Comparison of ENCODE assay signal across 8 mouse cellular contexts in the genomic region with DNA sequence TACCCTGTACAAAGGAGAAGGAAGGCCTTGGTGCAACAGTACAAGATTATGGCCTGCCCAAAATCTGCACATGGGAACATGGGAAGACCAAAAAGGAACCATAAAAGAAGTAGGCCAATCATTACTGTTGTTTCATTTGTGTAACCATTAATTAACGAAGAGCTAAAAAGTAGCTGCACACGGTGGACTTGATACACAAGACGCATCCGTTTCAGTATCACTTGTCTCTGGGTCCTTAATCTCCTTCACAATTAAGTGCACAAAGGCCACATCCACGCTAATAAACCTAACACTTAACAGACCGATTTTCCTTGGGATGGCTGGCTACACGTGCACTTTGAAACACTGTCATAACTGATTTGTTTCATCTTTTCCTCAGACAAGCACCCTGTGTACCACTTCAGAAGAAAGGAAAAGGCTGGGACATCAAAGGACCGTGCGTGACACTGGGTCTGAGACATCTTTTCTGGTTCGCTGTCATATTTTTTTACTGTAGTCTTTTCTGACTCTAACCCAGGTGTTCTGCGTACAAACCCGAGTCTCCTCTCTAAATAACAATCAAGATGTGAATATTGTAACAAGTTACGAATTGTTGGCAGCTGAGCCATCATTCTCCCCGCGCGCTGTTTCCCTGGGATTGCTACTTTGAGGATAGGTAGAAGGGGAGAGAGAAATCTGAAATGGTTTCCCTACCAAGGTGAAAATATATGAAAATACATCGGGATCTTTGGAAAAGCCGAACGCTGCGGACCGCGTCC. TPM values are rescaled to one million over a fixed set of nuclear protein-coding genes. Genes with fewer than 3 reads are reported as not detected.
A peak's percentile ranks its signal among the peaks of the same experiment; 100 is the strongest.
DNase-seq lines count a peak whose midpoint lies in the region; ATAC-seq and TF ChIP-seq lines count a peak whose summit lies in the region.

No protein-coding gene starts in this region.

- H3K4me3 ChIP-seq in heart, embryonic 16.5 days (ENCODE audit: low read length), result peak overlapping the region; percentile 90
- peak overlapping the region; percentile 91 for H3K4me3 ChIP-seq in ES-E14 (ENCODE audit: insufficient read depth in 1 of 2, low read depth in 1 of 2, low read length in 2 of 2, poor library complexity in 1 of 2, severe bottlenecking in 1 of 2)
- peak overlapping the region; percentile 96 for H3K4me3 ChIP-seq in forebrain, embryonic 13.5 days
- H3K4me3 ChIP-seq in liver, embryonic 15.5 days (replicated peaks), result peak overlapping the region; percentile 98

- H3K9me3 ChIP-seq in heart, embryonic 16.5 days (replicated peaks; ENCODE audit: control insufficient read depth, low read length), result no peaks in the 10 kb centered on the region
- no peaks in the 10 kb centered on the region for H3K9me3 ChIP-seq in ES-E14 (ENCODE audit: control insufficient read depth, insufficient read depth, low read depth, low read length)
- H3K9me3 ChIP-seq in forebrain, embryonic 13.5 days (replicated peaks), result no peaks in the 10 kb centered on the region
- no peaks in the 10 kb centered on the region for H3K9me3 ChIP-seq in liver, embryonic 15.5 days (replicated peaks)

- peak overlapping the region; percentile 67 for H3K4me2 ChIP-seq in heart, embryonic 16.5 days (ENCODE audit: low read depth, low read length)
- peak overlapping the region; percentile 85 for H3K4me2 ChIP-seq in forebrain, embryonic 13.5 days
- peak overlapping the region; percentile 72 for H3K4me2 ChIP-seq in liver, embryonic 15.5 days

- DNase-seq in heart, adult 18-20 months, result no peak
- DNase-seq in ES-E14 (ENCODE audit: low read depth, low spot score), result no peak
- peak; percentile 54 for DNase-seq in thymus, postnatal 0 days (ENCODE audit: low spot score)
- DNase-seq in right cerebral cortex, postnatal 4 days, result no peak
- DNase-seq in cerebellum, postnatal 10 days, result no peak

- H3K27me3 ChIP-seq in heart, embryonic 16.5 days (ENCODE audit: control insufficient read depth, insufficient read depth, low read length), result no peaks in the 10 kb centered on the region; the same call in 1 of the 2 replicates
- peaks cover 3% of the 10 kb centered on the region; the same call in 1 of the 2 replicates for H3K27me3 ChIP-seq in forebrain, embryonic 13.5 days
- peaks cover 28% of the 10 kb centered on the region for H3K27me3 ChIP-seq in liver, embryonic 15.5 days

- no peaks in the 10 kb centered on the region for H3K36me3 ChIP-seq in heart, embryonic 16.5 days (ENCODE audit: control insufficient read depth, insufficient read depth)
- no peaks in the 10 kb centered on the region for H3K36me3 ChIP-seq in ES-E14 (ENCODE audit: control insufficient read depth, insufficient read depth, low read length, poor library complexity, severe bottlenecking)
- no peaks in the 10 kb centered on the region for H3K36me3 ChIP-seq in forebrain, embryonic 13.5 days (ENCODE audit: poor library complexity, severe bottlenecking)
- no peaks in the 10 kb centered on the region for H3K36me3 ChIP-seq in liver, embryonic 15.5 days (replicated peaks)

- no peak for ATAC-seq in heart, embryonic 16.5 days (replicated peaks; ENCODE audit: extremely low read depth, insufficient read depth, low FRiP score)
- ATAC-seq in forebrain, embryonic 13.5 days, result no peak
- no peak for ATAC-seq in liver, embryonic 15.5 days (ENCODE audit: insufficient read depth)

- in situ Hi-C loops in ES-E14 (cut with MboI; ENCODE audit: low sequenced_read_pairs in 2 of 2, unreplicated experiment in 2 of 2), result no loop called here

- peak overlapping the region; percentile 98 for H3K9ac ChIP-seq in heart, embryonic 16.5 days (ENCODE audit: low read length)
- peak overlapping the region; percentile 96 for H3K9ac ChIP-seq in ES-E14 (ENCODE audit: insufficient read depth, low read depth, low read length, poor library complexity, severe bottlenecking)
- H3K9ac ChIP-seq in forebrain, embryonic 13.5 days, result peak overlapping the region; percentile 81
- H3K9ac ChIP-seq in liver, embryonic 15.5 days, result peak overlapping the region; percentile 92

- peak overlapping the region; percentile 85 for H3K27ac ChIP-seq in heart, embryonic 16.5 days (ENCODE audit: low read length)
- H3K27ac ChIP-seq in ES-E14 (ENCODE audit: insufficient read depth, low read depth, low read length, poor library complexity, severe bottlenecking), result no peak overlapping the region
- peak overlapping the region; percentile 86; the same call in 1 of the 2 replicates for H3K27ac ChIP-seq in forebrain, embryonic 13.5 days
- H3K27ac ChIP-seq in liver, embryonic 15.5 days (replicated peaks), result peak overlapping the region; percentile 86

- WGBS in heart, embryonic 16.5 days, result 5% methylated on average over 22 of the region's 22 CpGs
- WGBS in forebrain, embryonic 13.5 days, result 3% methylated on average over 22 of the region's 22 CpGs
- 13% methylated on average over 22 of the region's 22 CpGs for WGBS in liver, embryonic 15.5 days (ENCODE audit: insufficient replicate concordance)

- H3K4me1 ChIP-seq in heart, embryonic 16.5 days (ENCODE audit: control insufficient read depth, insufficient read depth, low read length), result peaks cover 45% of the 10 kb centered on the region
- H3K4me1 ChIP-seq in ES-E14 (ENCODE audit: control insufficient read depth in 2 of 2, insufficient read depth in 2 of 2, low read length in 2 of 2, poor library complexity in 1 of 2), result peaks cover 3% of the 10 kb centered on the region in 2 experiments; a peak in 3 of 4 replicates
- peaks cover 40% of the 10 kb centered on the region for H3K4me1 ChIP-seq in forebrain, embryonic 13.5 days
- peaks cover 37% of the 10 kb centered on the region for H3K4me1 ChIP-seq in liver, embryonic 15.5 days (replicated peaks)

TF ChIP-seq in ES-E14, 5 proteins besides CTCF, POLR2A, EP300 and RAD21:
- no peak for TF ChIP-seq MAFK (IDR thresholded peaks at IDR 0.05; ENCODE audit: insufficient read depth, low read depth, low read length)
- no peak for TF ChIP-seq HCFC1 (IDR thresholded peaks at IDR 0.05; ENCODE audit: borderline replicate concordance, insufficient read depth, low read length)
- TF ChIP-seq ZC3H11A (IDR thresholded peaks at IDR 0.05; ENCODE audit: borderline replicate concordance, low read depth, low read length), result no peak
- TF ChIP-seq ZNF384 (IDR thresholded peaks at IDR 0.05; ENCODE audit: low read depth, low read length), result no peak
- no peak for TF ChIP-seq CHD2 (IDR thresholded peaks at IDR 0.05; ENCODE audit: low read depth, low read length)

RNA-seq across cellular contexts. Expression of a gene that starts 0.8 kb away (rescaled TPM):
- 17.4 and 18.7 TPM in 2 replicates for polyA plus RNA-seq in heart, embryonic 16.5 days (2015; fragmentation: Nextera tagmentation; extraction: Ambion mirVana)
- total RNA-seq in heart, adult 18-20 months (2021), result 10 to 100 TPM; 27.2 to 30.4 TPM
- 16.3 and 16.9 TPM in 2 replicates for total RNA-seq in ES-E14 (2012; rRNA removed)
- 25.1 and 26.4 TPM in 2 replicates for polyA plus RNA-seq in forebrain, embryonic 13.5 days (2015; fragmentation: Nextera tagmentation; extraction: Ambion mirVana)
- 4.6 and 5.3 TPM in 2 replicates for polyA plus RNA-seq in liver, embryonic 15.5 days (2015; fragmentation: Nextera tagmentation; extraction: Ambion mirVana)
- polyA plus RNA-seq in thymus, postnatal 0 days (2015; fragmentation: Nextera tagmentation; extraction: Ambion mirVana), result 13.7 and 14.5 TPM in 2 replicates

RNA-seq across cellular contexts. Expression of a gene that starts 4.8 kb away (rescaled TPM):
- 0.32 and 0.44 TPM in 2 replicates for polyA plus RNA-seq in heart, embryonic 16.5 days (2015; fragmentation: Nextera tagmentation; extraction: Ambion mirVana)
- total RNA-seq in heart, adult 18-20 months (2021), result not detected
- total RNA-seq in ES-E14 (2012; rRNA removed), result 0.69 and 0.94 TPM in 2 replicates
- polyA plus RNA-seq in forebrain, embryonic 13.5 days (2015; fragmentation: Nextera tagmentation; extraction: Ambion mirVana), result 0.19 and 0.31 TPM in 2 replicates
- polyA plus RNA-seq in liver, embryonic 15.5 days (2015; fragmentation: Nextera tagmentation; extraction: Ambion mirVana), result 0.02 and 0.03 TPM in 2 replicates
- polyA plus RNA-seq in thymus, postnatal 0 days (2015; fragmentation: Nextera tagmentation; extraction: Ambion mirVana), result 0.06 and 0.12 TPM in 2 replicates

RNA-seq across cellular contexts. Expression of a gene that starts 52.8 kb away (rescaled TPM):
- 0.25 and 0.70 TPM in 2 replicates for polyA plus RNA-seq in heart, embryonic 16.5 days (2015; fragmentation: Nextera tagmentation; extraction: Ambion mirVana)
- not detected for total RNA-seq in heart, adult 18-20 months (2021)
- total RNA-seq in ES-E14 (2012; rRNA removed), result 3.0 and 5.9 TPM in 2 replicates
- polyA plus RNA-seq in forebrain, embryonic 13.5 days (2015; fragmentation: Nextera tagmentation; extraction: Ambion mirVana), result 0.23 and 0.60 TPM in 2 replicates
- polyA plus RNA-seq in liver, embryonic 15.5 days (2015; fragmentation: Nextera tagmentation; extraction: Ambion mirVana), result 0.02 TPM in 1 of 2 replicates, not detected in the other
- 0.67 and 0.73 TPM in 2 replicates for polyA plus RNA-seq in thymus, postnatal 0 days (2015; fragmentation: Nextera tagmentation; extraction: Ambion mirVana)
